Mouse (Mus musculus): ENCODE measurements at regions not wholly inside any gene's neighbourhood (a gene's known extent, or its start where the extent isn't known, plus 50 kb on each side); places are given as distances from the start of the nearest gene placed in this dataset.

DNA sequence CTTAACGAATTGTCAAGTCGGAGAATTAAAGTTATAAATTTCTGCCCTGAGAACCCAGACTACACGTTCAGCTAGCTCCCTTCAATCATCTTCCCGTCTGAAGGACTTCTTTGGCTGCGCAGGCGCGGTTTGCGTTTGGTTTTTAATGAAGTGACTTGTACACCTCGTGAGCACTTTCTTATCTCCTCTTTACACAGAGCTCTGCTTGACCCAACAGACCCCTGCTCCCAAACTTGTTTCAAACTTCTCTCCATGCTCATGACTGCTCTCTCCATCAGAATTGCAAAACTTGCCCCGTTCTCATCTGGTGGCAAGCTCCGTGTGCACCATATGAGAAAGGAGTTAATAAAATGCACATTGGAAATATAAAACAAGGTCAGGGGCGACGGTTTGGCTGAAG lies 257.2 kb upstream of the Nt5e start:
- DNase-seq: no peak

DNA sequence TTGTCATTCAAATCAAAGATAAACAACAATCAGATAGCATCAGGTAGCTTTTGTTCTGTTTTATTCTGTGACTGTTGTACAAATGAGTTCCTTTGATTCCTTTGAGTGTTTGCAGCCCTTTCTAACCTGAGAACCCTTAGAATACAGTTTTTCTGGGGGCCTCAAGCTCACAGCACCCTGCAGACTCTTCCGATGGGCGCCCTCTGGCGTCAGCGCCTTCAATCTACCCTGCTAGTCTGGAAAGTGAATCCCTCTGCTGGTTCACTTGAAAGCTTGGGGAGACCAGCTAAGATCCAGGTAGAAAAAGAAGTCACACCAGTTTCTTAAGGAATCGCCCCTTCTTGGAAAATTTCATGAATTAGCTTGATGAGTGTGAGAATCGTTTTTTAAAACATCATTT lies 253.8 kb upstream of the Nt5e start:
- peak; percentile 21 to 40 for DNase-seq

DNA sequence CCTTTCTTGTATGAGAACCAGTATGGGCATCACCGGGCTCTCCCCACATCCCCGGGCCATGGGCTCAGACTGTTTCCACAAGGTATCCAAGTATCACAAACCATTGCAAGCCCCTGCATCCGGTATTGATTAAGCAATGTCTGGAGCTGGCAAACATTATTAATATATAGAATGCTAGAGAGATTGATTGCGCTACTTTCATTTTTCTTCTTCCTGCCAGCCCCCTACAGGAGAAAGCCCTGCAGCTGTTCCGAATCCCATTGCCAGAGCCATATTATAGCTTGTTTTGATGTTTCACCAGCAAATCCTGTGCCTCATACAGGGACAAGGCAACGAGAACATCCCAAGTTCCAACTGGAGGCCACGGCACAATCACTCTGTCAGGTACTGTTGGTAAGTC lies 253.4 kb upstream of the Nt5e start:
- DNase-seq: no peak

DNA sequence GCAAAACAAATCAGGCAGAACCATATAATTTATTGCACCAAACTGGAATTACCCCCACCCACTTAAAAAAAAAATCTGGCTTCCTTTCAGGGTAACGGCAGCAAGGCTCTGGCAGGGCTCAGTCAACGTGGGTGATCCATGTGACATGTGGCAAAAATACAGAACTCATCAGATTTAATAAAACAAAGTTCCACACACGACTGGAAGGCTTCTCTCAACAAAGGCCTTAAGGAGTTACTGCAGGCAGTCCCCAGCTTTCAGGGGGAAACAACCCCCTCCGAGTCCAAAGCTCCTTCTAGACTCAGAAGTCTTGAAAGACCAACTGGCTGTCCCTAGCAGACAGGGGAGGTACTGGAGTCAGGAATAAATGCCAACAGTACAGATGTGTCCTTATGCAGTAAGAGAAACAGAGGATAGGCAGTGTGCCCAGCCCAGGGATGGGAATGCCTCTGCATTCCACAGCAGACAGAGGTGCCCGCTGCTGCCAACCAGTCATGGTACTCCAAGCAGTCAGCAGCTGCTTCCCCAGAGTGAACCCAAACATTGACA lies 244.0 kb upstream of the Nt5e start:
- DNase-seq: no peak

DNA sequence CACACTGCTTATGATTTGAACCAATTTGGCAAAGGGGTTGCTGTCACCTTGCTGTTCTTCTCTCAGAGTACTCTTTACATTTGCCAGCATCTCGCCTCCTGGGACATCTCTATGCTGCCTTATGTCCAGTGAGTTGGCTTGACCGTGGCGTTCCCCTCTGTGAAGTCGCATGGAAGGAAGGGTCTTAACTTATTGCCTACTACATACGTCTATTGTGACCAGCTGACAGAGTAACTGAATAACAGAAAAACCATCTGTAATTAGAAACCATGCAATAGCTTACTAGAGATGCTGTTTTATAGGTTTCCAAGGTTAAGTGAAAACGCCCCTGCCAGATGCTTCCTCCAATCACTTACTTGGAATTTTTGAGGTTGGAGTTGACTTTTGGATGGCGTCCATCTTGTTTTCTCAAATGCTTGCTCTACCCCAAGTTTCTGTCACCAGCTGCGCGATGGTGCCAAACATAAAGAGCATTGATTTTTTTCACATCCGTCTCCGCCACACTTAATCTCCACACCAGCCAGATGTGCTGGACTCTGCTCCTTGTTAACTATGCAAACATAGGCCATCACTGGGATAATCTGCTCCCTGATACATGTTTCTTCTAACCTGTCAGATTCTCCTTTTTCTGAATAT lies 241.7 kb upstream of the Nt5e start:
- DNase-seq: no peak

DNA sequence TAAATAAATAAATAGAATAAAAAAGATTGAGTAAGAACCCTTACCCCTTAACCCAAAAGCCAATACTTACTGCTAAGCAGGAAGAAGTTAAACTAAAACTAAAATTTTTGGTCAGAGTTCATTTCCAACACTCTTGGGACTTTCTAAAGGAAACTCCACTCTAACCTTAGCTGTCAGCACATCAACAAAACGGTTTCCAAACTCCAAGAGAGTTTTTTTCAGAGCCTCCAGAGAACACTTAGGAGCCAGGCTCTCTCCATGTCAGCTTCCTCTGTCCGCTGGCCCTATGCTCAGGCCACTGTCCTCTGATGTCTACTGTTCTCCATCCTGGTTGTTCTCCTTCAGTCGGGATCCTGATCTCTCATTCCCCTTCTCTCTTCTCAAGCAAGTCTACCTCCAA lies 241.1 kb upstream of the Nt5e start:
- no peak for DNase-seq

DNA sequence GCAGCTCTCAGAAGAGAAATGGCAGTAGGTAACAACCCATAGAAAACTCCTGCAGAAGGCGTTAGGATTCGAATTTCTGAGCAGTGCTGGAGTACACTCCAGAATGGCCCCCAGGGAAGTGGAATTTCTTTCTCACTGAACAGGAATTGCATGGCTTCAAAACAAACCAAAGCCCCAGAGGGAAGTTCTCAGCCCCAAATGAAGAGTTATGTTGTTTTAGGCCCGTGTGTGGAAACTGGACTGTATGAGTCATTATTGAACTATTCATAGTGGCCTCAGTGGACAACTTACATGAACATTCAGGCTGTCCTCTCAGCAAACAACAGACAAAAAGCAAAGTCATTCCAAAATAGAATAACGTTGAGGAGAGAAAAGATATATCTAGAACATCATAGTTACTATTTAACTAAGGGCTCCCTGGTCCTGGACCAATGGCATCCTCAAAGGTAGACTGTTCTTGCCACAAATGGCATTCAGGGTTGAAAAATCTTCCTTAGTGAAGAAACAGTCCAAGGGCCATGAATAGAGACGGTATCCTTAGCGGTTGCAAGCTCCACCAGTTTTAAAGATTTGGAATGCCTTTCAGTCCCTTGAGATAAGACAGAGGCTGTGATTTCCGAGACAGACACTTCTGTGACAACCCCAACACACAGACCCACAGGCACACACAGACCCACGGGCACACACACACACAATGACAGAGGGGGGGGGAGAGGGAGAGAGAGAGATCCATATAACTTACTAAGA lies 235.0 kb upstream of the Nt5e start:
- no peak for DNase-seq

DNA sequence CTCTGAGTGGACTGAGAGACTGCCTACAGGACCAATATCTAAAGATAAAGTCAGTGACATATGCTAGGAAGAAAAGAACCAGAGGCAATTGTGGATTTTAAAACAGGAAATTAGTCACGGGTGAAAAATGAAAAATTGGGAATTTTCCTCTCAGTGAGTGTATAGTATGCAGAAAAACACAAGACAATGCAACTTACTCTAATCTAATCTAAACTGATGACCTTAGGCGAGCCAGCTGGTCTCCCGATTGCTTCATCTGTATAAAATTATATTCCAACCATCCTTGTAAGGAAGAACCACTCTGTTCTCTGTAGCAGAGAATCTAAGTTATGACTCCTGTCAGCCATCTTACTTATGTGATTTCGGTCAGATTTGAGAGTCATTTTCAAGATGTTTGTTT lies 234.4 kb upstream of the Nt5e start:
- no peak for DNase-seq

DNA sequence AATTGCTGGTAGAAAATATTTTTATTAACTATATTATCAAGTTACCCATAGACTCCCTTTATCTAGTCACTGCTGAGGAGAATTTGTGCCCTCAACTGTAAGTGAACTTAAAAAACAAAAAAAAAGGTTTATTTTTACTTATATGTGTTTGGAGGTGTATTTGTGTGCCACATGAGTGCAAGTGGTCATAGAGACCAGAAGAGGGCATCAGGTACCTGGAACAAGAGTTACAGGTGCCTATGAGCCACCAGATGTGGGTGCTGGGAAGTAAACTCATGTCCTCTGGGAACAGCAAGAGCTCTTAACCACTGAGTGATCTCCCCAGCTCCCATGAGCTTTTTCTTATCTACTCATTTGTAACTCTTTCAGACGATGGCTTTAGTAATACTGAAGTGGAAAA lies 213.9 kb upstream of the Nt5e start:
- DNase-seq: no peak

DNA sequence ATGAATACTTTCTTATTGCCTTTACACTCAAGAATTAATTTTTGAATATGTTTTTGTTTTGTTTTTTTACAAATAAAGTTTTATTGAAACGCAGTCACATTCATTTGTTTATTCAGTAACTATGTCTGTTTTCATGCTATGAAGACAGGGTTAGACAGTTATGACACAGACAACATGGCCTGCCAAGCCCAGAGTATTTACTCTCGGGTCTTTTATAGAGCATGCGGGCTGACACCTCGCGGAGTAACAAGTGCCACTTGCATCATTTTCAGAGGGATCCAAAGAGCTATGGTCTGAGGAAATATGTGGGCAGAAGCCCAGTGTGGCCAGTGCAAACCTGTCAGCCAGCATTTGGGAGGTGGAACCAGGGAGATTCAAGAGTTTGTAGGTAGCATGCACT lies 206.5 kb upstream of the Nt5e start:
- DNase-seq: no peak

DNA sequence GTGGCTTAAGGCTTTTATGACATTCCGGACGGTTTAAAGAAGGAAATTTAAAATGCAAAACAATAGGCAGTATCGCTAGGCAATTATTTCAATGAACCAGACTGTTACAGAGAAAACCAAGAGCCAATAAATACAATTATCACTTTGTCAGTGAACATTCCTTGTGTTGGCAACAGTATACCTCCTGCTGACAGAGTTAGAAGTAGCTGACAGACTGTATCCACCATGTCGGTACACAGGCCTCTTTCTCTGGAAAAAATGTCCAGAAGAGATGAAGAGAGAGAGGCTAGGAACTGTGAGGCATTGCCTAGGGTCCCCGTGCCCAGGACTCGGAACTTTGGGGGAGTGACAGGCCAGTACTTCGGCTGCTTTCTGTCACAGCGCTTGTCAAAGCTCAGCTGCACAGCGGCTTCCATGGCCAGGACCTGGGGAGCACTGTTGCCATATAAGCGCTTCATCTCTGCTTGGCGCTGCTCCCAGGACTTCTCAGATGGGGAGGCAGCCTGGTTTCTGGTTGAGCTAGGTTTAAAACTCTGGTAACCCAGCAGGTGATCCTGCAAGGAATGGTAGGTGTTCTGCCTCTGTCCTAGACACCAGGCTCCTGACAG lies 205.9 kb upstream of the Nt5e start:
- peak; percentile 38 to 43 for DNase-seq

DNA sequence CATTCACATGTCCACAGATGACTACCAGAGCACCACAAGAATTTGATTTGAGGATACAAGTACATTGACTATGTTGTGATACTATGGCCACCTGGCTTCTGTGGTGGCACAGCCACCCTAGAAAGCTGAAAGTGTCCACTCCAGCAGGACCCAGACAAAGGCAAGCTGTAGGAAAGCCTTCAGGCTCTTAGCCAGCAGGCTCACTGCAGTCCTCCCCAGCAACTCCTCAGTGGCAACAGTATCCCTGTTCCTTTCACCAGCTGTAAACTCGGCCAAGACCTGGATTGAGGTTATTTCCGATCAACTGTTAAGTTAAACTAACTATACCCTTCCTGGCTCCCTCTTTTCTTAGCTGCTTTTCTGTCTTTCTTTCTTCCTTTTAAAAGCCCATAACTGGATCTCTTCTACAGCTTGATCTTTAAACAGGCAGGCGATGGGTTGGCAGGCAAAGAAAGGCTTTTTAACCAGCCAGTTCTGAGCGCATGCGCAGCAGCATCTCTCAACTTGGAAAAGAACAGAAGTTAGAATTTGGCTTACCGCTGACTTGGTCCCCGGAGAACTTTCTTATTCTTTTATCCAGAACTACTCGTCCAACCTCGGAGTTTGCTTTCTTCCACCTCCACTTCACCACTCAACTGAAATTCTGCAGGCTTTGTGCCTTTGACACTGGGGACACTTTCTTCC lies 202.5 kb upstream of the Nt5e start:
- no peak for DNase-seq

DNA sequence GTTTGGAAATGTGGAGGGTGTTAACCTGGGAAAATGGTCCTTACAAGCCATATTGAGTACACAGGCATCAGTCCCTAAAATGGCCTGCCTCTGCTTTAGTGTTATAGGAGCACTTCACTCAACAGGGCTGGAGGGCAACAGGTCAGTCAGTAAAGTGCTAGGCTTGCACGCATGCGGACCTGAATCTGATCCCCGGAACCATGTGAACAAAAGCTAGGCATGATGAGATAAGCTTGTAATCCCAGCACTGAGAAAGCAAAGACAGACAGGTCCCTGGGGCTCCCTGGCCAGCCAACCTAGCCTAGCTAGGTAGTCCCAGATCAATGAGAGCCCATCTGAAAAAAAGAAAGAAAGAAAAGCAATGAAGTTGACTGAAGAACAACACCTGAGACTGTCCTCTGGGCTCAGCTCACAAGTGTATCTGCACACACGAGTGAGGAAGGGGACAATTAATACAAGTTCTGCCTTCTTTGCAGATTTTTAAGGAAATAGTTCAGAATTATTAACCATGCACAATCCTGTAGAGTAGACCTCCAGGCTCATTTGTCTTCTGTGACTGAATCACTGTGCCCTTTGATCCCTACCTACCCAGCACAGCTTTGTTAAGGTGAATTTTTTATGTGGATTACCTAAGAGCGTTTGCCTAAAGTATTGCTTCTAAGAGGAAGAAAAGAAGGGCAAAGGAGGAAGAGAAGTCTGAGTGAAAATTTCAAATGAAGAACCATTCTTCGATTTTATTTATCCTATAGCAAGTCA lies 163.8 kb upstream of the Nt5e start:
- DNase-seq: no peak

DNA sequence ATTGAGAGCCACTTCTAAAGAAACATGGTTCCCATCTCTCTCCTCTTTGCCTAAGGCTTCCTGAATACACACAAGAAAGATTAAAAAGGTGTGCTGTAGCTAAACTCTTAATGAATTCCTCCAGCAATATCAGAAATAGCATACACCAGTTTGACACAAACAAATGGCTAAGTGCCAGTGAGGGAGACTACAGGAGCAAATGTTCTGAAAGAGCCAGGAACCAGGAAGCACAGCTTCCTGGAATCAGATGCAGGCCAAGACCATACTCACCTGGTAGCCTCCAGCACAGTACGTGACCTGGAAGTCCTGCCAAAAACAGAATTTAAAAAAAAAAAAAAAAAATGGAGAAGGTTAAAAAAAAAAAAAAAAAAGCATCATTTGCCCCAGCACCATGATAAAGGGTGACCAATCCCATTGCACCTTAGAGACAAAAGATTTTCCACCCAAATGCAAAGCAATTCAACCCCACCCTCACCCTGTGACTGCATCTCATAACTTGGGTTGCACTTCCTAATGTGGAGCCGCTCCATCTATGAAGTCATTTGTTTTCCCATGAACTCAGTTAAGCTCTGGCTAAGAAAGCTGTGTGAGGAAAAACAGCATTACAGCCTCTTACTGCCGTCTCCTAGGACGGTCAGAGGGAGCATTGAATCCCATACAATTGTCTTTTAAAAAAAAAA lies 149.3 kb upstream of the Nt5e start:
- DNase-seq: peak; percentile 47 to 55

DNA sequence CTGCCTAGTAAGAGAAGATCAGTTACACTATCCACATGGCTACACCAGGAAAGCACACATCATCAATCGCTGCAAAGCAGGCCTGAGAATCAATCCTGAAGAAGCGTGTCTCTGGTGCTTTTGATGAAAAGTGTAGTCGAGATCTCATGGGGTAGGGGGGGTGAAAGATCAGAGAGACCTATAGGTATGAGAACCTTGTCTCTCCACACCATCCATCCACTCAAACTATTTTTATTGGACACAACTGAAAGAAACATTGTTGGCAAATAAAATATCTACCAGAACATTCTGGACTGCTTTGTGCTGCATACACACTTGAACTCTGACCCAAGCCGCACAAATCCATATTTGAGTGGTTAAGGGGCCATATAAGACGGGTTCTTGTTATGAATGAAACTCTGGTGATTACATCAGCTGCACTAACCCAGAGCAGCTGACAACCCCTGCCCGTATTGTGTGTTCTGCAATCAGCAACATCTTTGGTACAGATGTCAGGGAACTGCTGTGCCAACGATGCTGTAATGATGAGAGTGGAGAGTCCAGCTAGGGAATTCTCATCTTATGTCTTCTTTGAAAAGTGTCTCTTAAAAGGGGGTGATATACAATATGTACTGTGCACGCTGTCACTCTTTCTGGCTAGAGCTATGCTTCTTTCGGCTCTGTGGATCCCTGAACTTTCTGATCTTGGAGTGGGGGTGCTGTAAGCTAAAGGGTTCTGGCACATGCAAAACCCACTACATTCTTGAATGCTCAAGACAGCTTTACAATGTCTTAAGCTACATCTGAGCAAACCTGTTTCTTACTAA lies 145.6 kb upstream of the Nt5e start:
- no peak for DNase-seq

DNA sequence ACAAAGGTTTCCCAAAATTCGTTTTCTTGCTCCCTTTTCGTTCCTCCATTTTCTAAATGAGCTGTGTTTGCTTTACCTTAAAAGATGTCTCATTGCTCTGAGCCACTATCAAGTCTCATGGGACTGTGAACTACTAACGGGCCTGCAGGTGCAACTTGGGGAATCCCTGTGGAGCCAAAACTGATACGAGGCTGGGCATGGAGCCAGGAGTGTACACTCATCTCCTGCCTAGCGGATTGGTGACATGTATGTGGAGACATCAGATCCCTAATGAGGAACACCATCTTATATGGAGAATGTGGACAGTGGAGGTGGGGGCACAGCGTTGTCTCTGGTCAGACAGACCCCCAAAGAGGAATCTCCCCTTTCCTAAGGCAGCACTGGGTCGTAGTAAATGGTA lies 119.6 kb upstream of the Nt5e start:
- no peak for DNase-seq

DNA sequence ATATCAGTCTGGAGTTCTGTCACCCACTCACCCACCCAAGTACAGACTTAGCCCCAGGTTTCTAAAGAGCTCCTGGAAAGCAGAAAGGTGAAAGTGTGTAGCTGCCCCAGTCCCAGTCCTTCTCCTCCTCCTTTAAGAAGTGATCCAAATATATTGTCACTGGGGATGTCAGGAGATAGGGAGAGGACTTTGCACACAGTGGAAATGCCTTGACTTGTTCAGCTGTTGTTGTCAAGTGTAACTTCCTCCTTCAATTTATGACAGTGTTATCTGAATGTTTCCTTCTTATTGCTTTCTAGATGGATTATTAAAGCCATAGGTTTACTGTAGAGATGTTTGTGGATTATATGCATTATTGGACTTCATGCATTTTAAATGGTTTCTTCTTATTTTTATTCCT lies 119.0 kb upstream of the Nt5e start:
- DNase-seq: no peak

DNA sequence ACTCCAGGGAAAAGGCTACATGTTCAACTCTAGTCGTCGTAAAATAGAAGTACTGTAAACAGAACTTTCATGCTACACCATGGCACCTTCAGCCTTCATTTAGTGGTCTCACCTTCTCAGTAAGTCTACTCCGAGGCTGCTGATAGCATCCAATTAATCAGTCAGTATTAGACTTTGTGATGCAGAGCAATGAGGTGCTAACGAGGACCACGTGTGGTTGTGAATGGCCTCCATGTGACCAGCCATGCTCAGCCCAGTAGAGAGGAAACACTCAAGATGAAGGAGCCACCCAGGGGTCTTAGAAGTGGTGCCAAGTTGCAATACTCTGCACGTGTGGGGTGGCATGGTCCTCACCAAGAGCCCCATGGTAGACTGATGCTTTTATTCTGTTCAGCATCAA lies 112.2 kb upstream of the Nt5e start:
- DNase-seq: no peak

DNA sequence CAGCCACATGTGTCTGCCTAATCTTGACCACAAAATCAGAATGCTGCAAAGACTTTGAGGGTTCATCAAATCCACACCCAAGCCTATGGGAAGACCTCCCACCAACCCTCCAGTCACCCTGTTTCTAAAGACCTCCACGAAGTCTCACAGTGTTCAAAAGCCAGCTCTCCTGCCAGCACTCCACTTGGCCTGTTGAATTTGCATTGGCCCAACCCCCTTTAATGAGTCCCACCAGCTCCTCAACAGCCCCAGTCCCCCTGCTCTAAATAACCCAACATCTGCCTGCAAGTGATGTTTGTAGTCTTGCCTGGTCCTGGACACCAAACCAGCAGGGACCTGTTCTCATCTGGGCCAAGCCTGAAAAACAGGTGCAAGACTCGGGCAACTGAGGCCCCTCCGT lies 106.6 kb upstream of the Nt5e start:
- DNase-seq: no peak

DNA sequence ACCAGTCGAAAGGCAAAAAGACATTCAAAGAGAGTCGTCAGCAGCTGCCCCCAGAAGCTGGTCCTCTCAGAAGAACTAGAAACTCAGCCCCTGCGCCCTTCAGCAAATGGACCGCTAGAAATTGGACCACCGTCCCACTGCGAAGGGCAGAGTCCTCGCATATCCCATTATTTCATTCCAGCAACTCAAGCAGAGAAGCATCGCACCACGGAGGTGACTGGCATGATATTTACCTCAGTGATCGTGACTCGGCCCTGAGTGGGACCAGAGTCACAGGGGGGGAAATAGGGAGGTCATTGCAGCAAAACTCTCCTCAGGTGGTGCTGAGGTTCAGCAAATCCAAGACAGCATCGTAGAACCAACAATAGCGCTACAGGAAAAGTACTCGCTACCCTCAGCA lies 105.7 kb upstream of the Nt5e start:
- no peak for DNase-seq

DNA sequence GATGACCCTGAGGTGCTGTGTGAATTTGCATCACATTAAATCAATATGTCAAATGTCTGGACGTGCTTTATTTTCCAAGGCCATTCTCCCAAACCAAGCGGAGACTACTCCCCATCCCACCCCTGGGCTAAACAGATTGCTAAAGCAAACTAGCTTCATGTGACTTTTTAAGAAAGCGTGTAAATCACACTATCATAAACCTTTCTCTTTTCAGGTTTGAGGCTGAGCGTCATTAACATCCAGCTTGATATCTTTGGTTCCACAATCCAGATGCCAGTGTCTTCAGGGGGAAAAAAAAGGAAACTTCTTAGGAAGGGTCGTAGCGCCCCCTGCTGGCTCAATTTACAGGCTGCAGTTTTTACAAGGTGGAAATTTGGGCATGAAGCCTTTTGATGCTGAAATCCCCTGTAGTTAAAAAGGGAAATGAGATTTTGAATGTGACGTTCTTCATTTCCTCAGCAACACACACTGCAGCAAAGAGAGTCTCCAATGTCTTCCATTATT lies 105.1 kb upstream of the Nt5e start:
- peak in 1 of 2 experiments; percentile 54 for DNase-seq

All from cerebellum, adult 18-20 months (tissue).